Mouse (Mus musculus): Measurements from ENCODE around the gene Vldlr.

Gene Vldlr

DNA sequence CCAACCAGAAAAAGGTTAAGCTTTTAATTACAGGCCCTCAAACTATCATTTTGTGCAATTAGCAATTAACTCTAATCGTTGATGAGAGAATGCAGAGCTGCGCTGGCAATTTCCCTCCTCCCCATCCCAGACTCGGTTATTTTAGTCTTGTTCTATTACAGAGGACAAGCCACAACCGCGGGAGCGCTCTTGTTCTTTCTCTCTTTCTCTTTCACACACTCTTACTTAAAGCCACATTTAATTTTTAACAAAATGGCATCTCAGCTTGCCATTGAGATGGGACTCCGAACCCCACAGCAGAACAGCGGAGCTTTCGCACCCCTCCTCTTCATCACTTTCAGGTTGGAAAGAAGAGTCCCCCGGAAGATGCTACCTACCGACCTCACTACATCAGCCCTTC, at the start of gene Vldlr:
Gene Vldlr (plus strand): TSS at position 167 of the 400 bp plus-strand sequence.
- DNase-seq (ENCODE audit: low spot score): peak; percentile 1

DNA sequence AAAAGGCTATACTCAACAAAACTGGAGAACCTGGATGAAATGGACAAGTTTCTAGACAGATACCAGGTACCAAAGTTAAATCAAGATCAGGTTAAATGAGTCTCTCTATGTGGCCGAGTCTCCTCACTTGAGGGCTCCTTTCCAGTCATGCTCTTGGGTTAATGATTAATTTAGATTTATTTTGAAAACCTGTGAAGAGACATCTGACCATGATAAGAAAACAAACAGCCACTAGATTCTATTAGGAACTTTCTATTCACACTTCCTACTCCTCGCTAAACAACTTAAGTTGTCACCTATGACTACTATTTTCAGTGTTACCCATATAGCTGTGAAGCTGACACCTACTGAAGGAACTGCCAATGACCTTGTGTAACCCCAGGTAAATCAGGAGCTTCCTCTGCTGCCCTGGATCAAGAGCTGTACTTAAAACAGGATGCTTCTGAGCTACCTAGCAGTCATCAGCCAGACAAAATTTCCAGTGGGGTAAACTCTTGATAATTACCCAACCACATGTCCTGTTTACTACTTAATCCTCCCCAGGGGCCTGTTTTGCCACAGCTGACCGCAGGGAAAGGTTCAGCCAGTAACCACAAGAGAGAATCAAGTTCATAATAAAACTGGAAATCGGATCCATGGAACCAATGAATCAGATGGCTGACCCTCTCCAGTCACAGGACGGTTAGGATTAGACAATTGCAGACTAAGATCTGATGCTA, 48.5 kb upstream of the Vldlr start:
- DNase-seq (ENCODE audit: low spot score): no peak

DNA sequence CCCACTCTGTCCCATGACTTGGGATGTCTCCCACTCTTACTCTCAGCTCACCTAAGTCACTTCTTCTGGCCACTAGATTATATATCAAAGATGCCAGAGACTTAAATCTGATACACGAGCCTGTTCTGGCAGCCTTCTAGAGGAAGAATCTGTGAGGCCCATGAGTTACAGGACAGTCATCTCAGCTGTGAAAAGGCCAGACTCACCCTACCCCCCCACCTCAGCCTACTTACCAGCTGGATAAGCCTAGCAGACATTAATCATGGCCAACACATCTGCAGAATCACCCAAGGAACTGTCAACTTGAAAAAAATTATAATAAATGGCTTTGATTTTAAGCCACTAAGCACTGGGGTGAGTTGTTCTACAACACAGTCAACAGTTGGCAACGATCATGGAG, 42.4 kb upstream of the Vldlr start:
- no peak for DNase-seq (ENCODE audit: low spot score)

DNA sequence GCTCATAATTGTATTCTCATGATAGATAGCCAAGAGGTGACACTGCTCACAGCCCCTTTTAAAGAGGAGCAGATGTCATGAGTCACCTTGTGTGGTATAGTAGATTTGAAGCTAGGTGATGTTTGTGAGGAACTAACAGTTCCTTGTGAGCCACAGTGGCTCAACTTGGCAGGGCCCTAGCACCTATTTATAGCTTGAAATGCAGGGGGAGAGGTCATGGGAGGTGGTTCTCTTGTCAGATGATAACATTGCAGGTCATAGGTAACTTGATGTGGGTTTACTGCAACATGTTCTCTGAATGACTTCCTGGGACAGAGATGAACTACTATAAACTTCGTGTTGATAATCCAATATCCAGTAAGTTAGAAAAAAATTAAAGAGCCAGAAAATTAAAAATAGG, 40.7 kb upstream of the Vldlr start:
- no peak for DNase-seq (ENCODE audit: low spot score)

DNA sequence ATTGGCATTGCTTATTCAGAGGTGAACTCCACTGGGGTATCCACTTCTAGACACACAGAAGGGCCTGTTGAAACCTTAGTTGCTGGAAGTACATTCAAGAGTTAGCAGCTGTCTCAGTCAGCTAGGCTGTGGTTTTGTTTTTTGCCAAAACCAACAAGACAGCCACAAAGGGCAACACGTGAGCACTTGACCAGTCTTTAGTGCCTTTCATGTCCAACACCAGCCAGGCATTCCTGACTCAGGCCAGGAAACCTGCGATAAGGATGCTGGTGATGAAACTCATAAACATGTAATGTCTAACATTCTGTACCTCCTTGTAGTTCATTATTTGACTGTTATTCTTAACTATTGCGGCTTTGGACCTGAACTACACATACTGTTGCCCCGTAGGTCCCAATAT, 39.7 kb upstream of the Vldlr start:
- DNase-seq (ENCODE audit: low spot score): no peak

DNA sequence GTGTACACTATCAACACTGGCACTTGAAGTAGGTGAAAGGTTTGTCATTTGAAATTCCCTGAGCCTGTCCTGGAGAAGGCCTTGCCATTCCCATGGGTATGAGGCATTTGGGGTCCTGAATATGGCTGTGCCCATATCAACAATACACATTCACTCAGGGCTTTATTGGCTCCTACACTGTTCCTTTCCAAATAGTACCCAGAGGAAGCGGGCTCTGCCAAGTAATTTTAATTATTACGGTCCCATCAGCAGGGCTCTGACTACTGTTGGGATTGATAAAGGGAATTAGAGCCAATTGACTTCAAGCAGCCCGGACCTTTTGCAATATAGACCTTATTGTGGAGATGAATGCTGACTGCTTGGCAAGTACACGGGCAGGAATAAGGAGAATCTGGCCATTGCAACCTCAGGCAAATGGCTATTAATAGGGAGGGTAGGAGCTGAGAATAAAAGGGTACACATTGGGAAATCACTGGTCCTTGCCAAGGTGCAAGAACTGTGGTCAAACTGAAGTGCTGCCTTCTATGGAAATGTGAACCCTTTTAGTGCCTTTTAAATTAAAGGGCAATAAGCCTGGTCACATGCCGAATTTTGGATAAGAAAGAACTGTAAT, 38.0 kb upstream of the Vldlr start:
- DNase-seq (ENCODE audit: low spot score): no peak

DNA sequence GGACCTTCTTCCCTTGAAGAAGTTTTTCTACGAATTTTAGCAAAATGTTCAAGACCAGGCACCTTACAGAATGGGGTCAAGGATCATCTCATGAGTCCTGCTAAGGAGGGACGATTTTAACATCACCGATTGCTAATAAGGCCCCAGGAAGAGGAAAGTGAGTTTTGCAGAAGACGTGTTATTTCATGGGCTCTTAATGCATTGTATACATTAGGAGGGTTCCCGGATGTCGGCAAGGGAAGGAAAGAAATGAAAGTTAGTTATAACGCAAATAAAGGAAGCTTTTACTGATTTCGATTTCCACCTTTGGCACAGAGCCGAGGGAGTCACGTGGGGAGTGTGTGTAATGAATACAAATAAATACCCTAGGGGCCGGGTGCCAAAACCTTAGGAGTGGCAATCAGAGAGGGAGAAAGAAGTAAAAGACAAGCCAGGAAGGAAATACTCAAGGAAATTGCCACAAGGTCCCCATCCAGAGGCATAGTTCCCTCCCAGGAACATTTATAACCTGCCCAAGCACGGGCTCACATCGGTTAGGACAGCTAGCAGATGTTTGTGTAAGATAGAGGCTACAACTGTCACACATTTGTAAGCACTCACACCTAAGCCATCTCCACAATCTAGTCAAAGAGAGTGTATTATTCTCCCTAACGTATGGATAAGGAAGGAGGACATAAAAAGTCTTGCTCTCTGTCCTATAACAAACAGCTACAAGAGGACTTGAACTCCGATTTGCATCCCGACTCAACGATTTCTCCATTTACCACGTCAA, 35.7 kb upstream of the Vldlr start:
- no peak for DNase-seq (ENCODE audit: low spot score)

DNA sequence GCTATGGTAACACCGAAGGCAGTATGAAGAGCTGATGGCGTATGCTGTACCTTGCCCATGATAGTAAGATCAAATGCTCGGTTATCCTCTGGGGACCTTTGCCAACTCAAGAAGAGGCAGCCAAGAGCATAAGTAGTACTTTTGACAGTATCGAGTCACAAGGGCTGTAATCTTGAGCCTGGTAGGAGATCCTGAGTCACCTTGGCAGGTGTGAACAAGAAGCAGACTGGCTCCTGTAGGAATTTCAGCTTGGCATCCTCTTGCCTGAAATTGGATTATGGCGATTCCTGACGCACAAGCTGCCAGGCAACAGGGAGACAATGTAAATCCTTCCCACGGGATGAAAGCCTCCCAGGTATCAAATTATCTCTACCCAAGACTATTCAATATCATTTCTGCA, 32.8 kb upstream of the Vldlr start:
- no peak for DNase-seq (ENCODE audit: low spot score)

DNA sequence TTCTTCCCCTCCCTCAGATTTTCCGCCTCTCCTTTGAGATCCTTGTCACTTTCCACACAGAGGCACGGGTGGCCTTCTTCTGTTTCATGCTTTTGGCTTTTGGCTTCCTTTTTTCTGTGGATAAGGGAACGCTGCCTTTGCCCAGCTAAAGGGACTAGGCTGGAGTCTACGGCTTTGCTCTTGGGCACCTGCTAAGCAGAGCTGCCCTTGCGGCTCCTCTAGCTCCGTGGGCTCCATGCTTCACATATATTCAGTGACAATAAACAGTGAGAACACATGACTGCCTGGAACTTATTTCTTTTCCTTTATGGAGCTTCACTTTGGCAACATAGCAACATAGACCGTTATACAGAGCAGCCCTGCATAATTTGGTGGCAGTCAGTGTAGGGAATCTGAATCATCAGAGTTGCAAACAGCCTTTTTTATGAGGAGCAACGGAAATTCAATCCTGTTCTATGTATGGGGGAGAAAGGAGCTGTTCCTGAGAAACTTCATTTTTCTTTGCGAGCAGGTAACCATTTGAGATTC, 12.5 kb upstream of the Vldlr start:
- no peak for DNase-seq (ENCODE audit: low spot score)

DNA sequence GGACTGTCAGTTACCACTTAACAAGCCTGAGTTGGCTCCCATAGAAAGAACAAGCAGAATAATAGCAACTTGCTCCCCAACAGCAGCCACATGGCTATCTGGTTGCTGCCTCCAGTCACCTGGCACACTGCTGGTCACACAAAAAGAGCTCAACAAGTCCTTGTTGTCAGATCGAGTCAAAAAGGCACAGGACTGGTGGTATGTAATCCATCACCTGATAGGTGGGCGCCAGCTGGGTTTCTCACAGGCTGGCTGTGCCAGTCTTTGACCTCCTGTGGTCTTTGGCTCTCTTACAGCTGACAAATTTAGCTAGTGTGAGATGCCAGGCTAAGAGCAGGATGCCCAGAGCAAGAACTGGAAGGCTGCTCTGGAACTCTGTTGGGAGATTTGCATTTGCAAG, 5.3 kb upstream of the Vldlr start:
- no peak for DNase-seq (ENCODE audit: low spot score)

DNA sequence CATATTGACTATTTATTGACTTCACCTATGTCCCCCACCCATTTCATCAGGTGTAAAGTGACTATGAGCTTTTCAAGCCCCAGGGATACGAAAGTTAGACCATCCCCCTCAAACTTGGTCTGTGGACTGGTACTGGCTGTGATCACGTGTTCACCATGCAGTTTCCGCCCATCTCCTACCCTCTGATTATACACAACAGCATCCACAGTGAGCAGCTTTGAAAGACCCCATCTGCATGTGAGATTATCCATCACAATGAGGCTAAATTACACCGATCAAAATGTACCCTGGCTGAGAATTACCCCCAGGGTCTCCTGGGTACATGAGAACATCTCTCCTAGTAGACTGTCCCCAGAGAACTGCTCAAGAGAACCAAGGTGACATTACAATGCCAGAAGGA, 688 bp upstream of the Vldlr start:
- DNase-seq (ENCODE audit: low spot score): no peak

DNA sequence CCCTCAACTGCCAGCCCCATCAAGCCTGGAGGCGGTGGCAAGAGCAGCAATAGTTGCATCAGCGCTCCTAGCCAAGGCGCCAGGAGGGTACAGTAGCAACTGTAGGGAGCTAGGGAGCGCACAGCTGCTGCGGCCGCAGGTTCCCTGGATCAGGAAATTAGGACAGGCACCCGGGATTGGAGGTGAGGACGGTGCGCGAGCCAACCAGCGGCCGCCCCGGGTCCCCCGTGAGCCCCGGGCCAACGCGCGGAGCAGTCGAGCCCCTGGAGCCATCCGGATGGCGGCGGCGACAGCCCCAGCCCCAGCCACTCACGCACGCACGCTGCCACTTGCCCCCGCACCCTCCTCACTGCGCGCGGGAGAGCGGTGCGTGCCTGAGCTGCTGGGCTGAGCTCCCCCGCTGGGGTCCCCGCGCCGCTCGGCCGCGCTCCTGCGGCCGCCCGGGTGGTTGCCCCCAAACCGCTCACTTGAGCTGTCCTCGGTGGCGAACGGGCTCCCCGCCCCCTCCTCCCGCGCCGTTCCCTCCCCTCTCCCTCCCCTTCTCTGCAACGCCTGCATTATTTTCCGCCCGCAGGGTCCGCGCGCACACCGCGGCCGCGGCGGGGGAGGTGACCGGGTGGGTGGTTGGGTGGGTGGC, 601 bp downstream of the Vldlr start:
- DNase-seq (ENCODE audit: low spot score): peak; percentile 44

DNA sequence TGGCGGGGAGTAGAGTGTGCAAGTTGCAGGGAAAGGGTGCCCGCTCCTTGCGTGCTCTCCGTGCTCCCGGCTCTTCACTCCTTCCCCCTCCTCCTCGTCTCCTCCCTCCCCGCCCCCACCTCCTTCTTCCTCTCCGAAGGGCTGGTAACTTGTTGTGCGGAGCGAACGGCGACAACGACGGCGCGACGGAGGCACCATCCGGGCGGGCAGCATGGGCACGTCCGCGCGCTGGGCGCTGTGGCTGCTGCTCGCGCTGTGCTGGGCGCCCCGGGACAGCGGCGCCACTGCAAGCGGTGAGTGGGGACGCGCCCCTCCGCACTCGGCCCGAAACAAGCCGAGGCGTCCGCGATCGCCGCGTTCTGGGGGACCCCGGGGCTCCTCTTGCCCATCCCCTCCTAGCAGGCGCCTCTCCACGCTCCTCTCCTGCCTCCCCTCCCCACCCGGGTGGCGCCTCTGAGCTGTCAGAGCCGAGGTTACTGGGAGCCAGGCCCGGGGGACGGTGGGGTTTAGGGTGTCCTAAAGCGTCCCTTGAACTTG, 1.2 kb downstream of the Vldlr start:
- DNase-seq (ENCODE audit: low spot score): peak; percentile 30

DNA sequence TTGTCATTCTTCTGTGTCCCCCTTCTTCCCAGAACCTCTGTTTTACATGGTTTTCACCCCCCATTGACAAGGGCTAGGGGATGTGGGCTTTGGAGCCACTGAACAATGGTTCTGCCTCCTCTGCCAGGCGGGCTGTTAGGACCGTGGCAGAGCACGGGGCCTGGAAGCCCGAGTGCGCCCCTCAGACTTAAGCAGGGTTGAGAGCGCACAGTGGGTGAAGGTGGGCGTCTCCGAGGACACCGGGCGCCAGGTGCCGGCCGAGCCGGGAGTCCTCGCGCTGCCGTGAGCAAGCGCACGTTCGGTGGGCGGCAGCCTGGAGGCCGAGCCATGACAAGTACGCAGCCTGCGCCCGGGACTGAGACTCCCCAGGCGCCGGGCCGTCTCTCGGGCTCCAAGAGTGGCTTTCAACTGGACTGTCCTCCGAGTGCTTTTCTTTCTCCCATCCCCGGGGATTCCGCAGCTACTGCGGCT, 1.7 kb downstream of the Vldlr start:
- peak; percentile 30 for DNase-seq (ENCODE audit: low spot score)

DNA sequence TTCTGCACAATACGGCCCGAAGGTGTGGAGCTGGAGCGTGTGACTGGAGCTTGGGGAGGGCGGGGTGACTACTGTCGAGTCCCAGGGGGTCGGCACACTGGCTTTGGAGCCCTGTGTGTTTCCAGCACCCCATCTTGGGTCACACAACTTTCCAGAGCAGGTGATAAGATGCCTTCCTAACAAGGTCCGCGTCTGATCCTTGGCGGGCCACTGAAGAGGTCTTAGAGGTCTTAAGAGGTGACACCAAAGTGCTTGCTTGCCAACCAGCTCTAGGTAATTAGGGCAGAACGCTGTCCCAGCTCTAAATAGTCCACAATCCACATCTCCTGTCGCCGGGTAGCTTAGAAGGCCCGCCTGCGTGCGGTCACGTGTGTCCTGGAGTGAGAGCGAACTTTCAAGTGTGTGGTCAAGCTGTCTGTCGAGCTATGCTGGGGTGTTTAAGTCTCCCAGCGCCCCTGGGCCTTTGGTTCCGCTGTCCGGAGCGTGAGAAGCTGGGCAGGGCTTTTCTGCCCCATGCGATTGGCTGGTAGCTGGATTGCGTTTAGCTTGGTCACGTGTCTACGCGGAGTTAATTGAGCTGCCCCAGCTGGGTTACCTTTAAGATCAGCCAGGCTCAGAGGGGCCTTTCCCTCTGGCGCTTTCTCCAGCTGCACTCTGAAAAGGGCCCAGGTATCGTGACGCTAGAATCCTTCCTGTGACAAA, 2.4 kb downstream of the Vldlr start:
- peak; percentile 33 for DNase-seq (ENCODE audit: low spot score)

DNA sequence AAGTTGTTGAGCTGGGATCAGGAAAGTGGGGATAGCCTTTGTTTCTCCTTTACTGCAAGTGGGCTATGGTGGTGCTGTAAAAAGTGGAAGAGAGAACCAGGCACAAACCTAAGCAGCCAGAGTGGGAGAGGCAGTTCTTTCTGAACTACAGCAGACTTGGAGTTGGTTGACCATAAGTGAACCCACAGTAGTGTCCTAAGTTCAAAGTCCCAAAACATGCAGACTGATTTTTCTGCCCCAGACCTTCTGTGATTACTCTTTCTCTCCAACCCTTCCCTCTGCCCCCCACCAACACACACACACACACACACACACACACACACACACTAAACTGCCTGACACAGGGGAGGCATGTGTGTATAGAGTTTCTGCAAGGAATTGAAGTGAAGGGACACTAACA, 3.3 kb downstream of the Vldlr start:
- DNase-seq (ENCODE audit: low spot score): no peak

DNA sequence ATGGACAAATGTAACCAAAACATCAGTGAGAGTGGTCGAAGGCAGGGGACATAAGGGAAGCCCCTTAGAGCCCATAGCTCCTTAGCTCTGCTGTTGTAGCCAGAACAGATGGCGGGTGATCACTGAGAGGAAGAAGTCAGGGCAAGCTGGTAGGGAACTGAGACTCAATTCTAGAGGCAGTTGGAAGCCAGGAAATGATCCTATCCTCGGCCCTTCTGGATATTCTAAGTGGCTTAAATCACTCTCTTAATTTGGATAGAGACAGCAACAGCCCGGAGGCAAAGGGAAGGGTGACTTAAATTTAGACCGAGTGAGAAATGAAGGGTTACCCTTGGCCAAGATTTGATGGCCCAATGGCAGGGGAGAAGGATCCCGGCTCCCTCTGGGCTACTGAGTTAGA, 6.8 kb downstream of the Vldlr start:
- DNase-seq (ENCODE audit: low spot score): no peak

DNA sequence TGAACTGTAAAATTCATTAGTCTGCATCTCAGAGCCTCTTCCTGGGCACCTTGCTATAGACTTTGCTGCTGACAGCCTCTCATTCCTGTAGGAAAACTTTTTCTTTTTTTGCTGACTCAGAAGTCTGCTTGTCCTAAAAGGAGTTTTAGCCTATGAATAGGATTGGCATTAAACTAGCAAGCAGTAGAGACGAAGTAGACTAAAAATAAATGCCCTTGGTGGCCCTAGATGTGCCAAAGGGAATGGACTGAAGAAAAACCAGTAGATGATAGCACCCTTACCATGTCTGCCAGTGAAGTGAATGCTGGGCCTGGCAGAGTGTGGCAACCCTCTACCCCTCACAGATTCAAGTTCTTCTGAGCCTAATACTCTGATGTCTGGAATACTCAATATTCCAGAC, 8.1 kb downstream of the Vldlr start:
- no peak for DNase-seq (ENCODE audit: low spot score)

DNA sequence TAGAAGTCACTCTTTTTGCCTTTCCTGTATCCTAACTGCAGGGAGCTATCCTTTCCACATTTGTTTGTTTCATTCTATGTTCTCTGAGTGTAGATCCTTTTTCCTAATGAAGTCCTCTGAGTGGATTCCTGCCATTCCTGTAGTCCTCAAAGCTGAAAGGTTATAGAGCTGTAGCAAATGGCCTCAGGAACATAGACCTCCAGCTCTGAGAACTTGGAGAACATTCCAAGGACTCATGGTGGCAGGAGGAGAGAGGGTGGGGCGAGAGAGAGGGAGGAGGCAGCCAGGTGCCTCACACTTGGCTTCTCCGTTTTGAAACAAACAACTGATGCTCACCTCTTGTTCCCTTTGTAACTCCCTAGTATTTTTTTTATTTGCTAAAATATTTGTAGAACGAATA, 10.3 kb downstream of the Vldlr start:
- DNase-seq (ENCODE audit: low spot score): no peak

DNA sequence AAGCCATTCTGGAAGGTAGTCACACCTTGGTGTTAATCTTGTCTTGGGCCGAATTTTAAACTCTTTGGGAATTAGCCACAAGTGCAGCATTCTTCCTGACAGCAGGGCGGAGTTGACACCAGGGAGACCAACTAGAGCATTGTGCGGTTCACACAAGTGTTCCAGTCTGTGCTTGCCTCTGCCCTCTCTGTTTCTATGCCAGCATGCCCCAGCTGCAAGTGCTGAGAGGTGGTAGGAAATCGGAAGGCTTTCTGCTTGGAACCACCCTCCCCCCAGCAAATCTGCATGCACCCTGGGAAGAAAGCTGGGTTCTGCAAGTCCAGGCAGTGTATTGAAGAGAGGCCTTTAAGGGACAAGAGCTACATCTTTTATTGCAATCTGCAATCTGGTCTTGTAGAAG, 10.8 kb downstream of the Vldlr start:
- DNase-seq (ENCODE audit: low spot score): no peak

DNA sequence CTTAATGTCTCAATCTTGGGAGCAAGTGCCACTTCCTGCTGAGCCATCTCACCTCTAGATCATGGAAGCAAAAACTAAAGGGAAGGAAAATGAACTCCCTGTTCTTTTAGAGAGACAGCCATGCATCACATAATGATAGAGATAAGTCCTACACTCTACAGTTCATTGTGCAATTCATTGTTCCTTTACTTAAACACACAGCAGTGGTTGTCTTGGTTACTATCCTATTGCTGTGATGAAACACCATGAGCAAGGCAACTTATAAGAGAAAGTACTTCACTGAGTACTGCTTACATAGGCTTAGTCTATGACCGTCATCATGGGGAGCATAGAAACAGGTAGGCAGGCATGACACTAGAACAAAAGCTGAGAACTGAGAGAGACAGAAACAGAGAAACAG, 12.0 kb downstream of the Vldlr start:
- DNase-seq (ENCODE audit: low spot score): no peak

DNA sequence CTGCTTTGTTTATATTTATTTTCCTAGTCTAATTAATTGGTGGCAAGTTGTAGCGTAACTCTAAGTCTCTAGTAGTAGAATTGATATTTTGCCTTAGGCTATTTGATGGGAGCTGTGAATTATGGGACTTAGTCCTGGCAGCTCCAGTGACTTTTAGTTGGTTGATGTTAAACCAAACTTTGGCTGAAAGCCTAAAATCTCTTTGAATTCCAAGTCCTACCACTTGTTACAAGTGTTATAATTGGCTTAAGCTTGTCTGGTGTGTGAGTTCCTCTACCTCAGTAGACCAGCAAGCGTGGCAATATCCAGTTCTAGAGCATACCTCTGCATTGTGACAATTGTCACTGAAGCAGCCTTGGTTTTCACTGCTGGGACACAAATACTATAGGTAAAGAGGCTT, 17.1 kb downstream of the Vldlr start:
- DNase-seq (ENCODE audit: low spot score): no peak
